Mouse (Mus musculus) forebrain, embryonic 15.5 days (tissue): ENCODE results near the gene Wnt3. TPM values are rescaled to one million over a fixed set of nuclear protein-coding genes. Genes with fewer than 3 reads are reported as not detected.

ENCODE experiments used
- ATAC-seq: fragments of 200-750 bp; cut with Nextera tagmentation; replicated peaks from 2 replicates; pipeline ENCODE4 v1.8.0; 2017; ENCODE audit warnings: mild to moderate bottlenecking, moderate TSS enrichment, moderate library complexity
- H3K27ac ChIP-seq: fragments of 300-500 bp; sonication (generic); replicated peaks from 2 replicates; pipeline ENCODE4 v1.5.1; 2015; ENCODE audit warnings: mild to moderate bottlenecking, inconsistent platforms
- H3K27me3 ChIP-seq: fragments of 300-500 bp; sonication (generic); 2 replicates; pipeline ENCODE4 v1.6.1; 2015; ENCODE audit warnings: inconsistent platforms
- H3K36me3 ChIP-seq: fragments of 300-500 bp; sonication (generic); 2 replicates; pipeline ENCODE4 v1.6.1; 2015; ENCODE audit warnings: mild to moderate bottlenecking, inconsistent platforms
- H3K4me1 ChIP-seq: fragments of 300-500 bp; sonication (generic); 2 replicates; pipeline ENCODE4 v1.6.1; 2015; ENCODE audit warnings: inconsistent platforms
- H3K4me2 ChIP-seq: fragments of 300-500 bp; sonication (generic); replicated peaks from 2 replicates; pipeline ENCODE4 v1.6.1; 2015; ENCODE audit warnings: mild to moderate bottlenecking, inconsistent platforms
- H3K4me3 ChIP-seq: fragments of 300-500 bp; sonication (generic); 2 replicates; pipeline ENCODE4 v1.5.1; 2015; ENCODE audit warnings: mild to moderate bottlenecking, inconsistent platforms
- H3K9ac ChIP-seq: fragments of 300-500 bp; sonication (generic); replicated peaks from 2 replicates; pipeline ENCODE4 v1.6.1; 2015; ENCODE audit warnings: mild to moderate bottlenecking, inconsistent platforms
- H3K9me3 ChIP-seq: fragments of 300-500 bp; sonication (generic); 2 replicates; pipeline ENCODE4 v1.6.1; 2016; ENCODE audit warnings: inconsistent platforms
- WGBS: fragments of 180-500 bp; shearing (Covaris S2); methylation state at CpG from one replicate; pipeline ENCODE4 v1.1.7; 2015; ENCODE audit warnings: mixed read lengths; 5-methylcytosine and 5-hydroxymethylcytosine counted together
- polyA plus RNA-seq: library from polyadenylated mRNA; unstranded; fragments of >200 nt; fragmentation: Nextera tagmentation; extraction: Ambion mirVana; gene quantifications from 2 replicates; pipeline ENCODE4 v1.2.1, GENCODE M21; 2015

The Wnt3 gene
- polyA plus RNA-seq = 4.2 and 5.3 TPM in 2 replicates

DNA sequence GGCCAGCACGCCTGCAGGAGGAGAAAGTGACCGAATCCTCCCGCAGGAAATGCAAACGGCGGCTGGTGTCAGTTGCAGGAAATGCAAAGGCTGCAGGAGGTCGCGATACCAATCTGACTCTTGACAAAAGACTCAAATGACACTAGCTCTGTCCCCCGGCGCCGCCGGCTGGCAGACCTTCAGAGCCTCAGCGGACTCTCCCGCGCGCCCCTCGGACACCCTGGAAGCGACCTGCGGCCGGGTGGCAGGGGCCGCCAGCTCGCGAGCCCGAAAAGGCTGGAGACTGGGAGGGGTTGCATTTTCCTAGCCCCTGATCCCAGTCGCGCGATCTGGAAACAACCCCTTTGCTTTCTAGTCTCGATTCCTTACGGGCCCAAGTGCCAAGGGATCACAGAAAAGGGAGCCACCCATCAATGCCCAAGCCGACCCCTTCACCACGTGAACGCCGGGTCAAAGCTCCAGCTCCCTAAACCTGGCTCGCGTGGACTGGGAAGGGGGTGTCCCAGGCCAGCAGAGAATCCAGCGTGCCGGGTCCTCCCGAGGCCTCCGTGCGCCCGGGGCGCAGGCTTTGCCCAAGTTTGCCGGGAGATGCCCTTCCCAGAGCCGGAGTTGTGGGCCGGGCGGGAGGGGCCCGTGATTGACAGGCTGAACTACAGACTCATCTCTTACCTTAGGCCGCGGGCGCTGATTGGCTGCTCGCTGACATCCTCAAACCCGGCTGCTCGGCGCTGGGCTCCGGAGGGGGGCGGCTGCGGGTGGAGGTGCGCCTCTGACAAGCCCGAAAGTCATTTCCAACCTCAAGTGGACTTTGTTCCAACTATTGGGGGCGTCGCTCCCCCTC is at the start of gene Wnt3:
Gene Wnt3, plus strand, starts transcription at position 764 of the 841 bp plus-strand sequence.
- Histone ChIP-seq H3K4me1 (peaks cover 21% of the 10 kb centered on the region), H3K9ac (0 out of 2 replicates have a peak within 1 kb of the TSS, but pooled peaks have one; percentile 23), H3K9me3 (no peaks in the 10 kb centered on the region), H3K4me2 (peak within 1 kb of the TSS; percentile 53), H3K36me3 (no peaks in the 10 kb centered on the region), H3K4me3 (peak within 1 kb of the TSS; percentile 40), H3K27ac (no peak within 1 kb of the TSS), H3K27me3 (peaks cover 79% of the 10 kb centered on the region)
- ATAC-seq = no peak
- WGBS = under 1% methylated on average over 60 of the region's 60 CpGs

GRCm38 (mm10) chr11:103724331-103724771 is 49.6 kb upstream of the Wnt3 start:
- H3K4me1 ChIP-seq = peaks cover 17% of the 10 kb centered on the region
- 65% methylated on average over 11 of the region's 11 CpGs for WGBS
- H3K9me3 ChIP-seq = no peaks in the 10 kb centered on the region
- no peak overlapping the region for H3K9ac ChIP-seq
- no peaks in the 10 kb centered on the region for H3K36me3 ChIP-seq
- no peak overlapping the region for H3K4me3 ChIP-seq
- H3K27ac ChIP-seq = no peak overlapping the region
- no peaks in the 10 kb centered on the region for H3K27me3 ChIP-seq
- no peak overlapping the region for H3K4me2 ChIP-seq
- ATAC-seq = no peak

- no peaks in the 10 kb centered on the region for H3K27me3 ChIP-seq
- no peak overlapping the region for H3K4me3 ChIP-seq
- no peak overlapping the region for H3K4me2 ChIP-seq
- 67% methylated on average over 9 of the region's 9 CpGs for WGBS
- ATAC-seq = no peak
- H3K27ac ChIP-seq = no peak overlapping the region
- peaks cover 6% of the 10 kb centered on the region; the same call in 1 of the 2 replicates for H3K4me1 ChIP-seq
- no peak overlapping the region for H3K9ac ChIP-seq
- H3K9me3 ChIP-seq = no peaks in the 10 kb centered on the region
- H3K36me3 ChIP-seq = no peaks in the 10 kb centered on the region
Observed at GRCm38 (mm10) chr11:103729282-103729985, 44.5 kb upstream of the Wnt3 start.

DNA sequence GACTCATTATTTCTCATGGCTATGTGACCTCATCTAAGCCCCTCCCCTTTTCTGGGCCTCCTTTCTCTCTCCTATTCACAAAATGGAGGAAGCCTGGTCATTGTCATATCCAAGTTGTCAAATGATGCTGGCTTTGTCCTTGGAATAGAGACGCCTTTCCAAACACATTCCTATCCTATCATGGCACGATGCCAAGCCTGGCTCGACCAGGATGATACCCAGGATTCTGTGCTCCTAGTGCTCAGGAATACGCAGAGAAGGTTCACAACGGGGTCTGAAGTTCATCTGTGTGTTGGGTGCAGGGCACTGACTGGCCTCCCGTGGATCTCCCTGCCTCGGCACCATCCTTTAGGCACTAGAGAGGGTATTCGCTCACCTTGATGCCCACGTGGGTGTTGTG is 42.4 kb upstream of the Wnt3 start:
- Histone ChIP-seq H3K4me1 (peaks cover 16% of the 10 kb centered on the region), H3K27ac (no peak overlapping the region), H3K4me3 (no peak overlapping the region), H3K9me3 (no peaks in the 10 kb centered on the region), H3K27me3 (0 out of 2 replicates have a peak, but pooled peaks cover 2% of the 10 kb centered on the region), H3K9ac (no peak overlapping the region), H3K4me2 (no peak overlapping the region), H3K36me3 (no peaks in the 10 kb centered on the region)
- no peak for ATAC-seq
- WGBS = 77% methylated on average over 9 of the region's 9 CpGs

GRCm38 (mm10) chr11:103732306-103732705 is 41.6 kb upstream of the Wnt3 start:
- no peaks in the 10 kb centered on the region for H3K9me3 ChIP-seq
- no peak overlapping the region for H3K4me3 ChIP-seq
- H3K27me3 ChIP-seq = 0 out of 2 replicates have a peak, but pooled peaks cover 2% of the 10 kb centered on the region
- no peaks in the 10 kb centered on the region for H3K36me3 ChIP-seq
- WGBS = 75% methylated on average over 7 of the region's 7 CpGs
- no peak for ATAC-seq
- peaks cover 16% of the 10 kb centered on the region for H3K4me1 ChIP-seq
- no peak overlapping the region for H3K9ac ChIP-seq
- no peak overlapping the region for H3K4me2 ChIP-seq
- H3K27ac ChIP-seq = no peak overlapping the region

DNA sequence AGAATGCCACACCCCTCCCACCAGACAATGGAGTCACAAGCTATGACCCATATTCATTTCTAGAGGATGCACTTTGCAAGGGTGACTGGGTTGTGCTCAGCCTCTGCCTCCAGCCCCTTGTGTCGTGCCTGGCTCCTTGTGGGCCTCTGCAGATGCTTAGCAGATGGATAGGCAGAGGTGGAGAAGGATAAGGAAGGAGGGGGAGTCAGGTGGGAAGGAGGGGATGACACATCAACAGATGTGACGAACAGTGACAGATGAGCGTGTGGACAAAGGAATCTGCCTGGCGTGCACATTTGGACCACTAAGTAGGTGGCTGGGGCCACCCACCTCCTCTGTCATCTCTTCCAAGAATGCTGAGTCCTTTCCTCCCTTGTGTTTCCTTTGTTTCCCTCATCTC is 40.9 kb upstream of the Wnt3 start:
- ATAC-seq = no peak
- H3K4me1 ChIP-seq = peaks cover 16% of the 10 kb centered on the region
- 0 out of 2 replicates have a peak, but pooled peaks cover 2% of the 10 kb centered on the region for H3K27me3 ChIP-seq
- no peak overlapping the region for H3K4me3 ChIP-seq
- 66% methylated on average over 4 of the region's 4 CpGs for WGBS
- no peak overlapping the region for H3K4me2 ChIP-seq
- no peaks in the 10 kb centered on the region for H3K36me3 ChIP-seq
- H3K9ac ChIP-seq = no peak overlapping the region
- no peak overlapping the region for H3K27ac ChIP-seq
- no peaks in the 10 kb centered on the region for H3K9me3 ChIP-seq

- WGBS = 88% methylated on average over 2 of the region's 2 CpGs
- Histone ChIP-seq H3K9ac (no peak overlapping the region), H3K9me3 (no peaks in the 10 kb centered on the region), H3K36me3 (no peaks in the 10 kb centered on the region), H3K4me3 (no peak overlapping the region), H3K4me1 (peaks cover 16% of the 10 kb centered on the region), H3K4me2 (no peak overlapping the region), H3K27me3 (0 out of 2 replicates have a peak, but pooled peaks cover 2% of the 10 kb centered on the region), H3K27ac (no peak overlapping the region)
- no peak for ATAC-seq
Observed at GRCm38 (mm10) chr11:103733961-103734360, 40.0 kb upstream of the Wnt3 start.

- no peak overlapping the region for H3K4me3 ChIP-seq
- 59% methylated on average over 5 of the region's 5 CpGs for WGBS
- H3K9me3 ChIP-seq = no peaks in the 10 kb centered on the region
- H3K27ac ChIP-seq = peak overlapping the region; percentile 43; the same call in 1 of the 2 replicates
- ATAC-seq = no peak
- peaks cover 16% of the 10 kb centered on the region for H3K4me1 ChIP-seq
- H3K4me2 ChIP-seq = no peak overlapping the region
- no peak overlapping the region for H3K9ac ChIP-seq
- 0 out of 2 replicates have a peak, but pooled peaks cover 2% of the 10 kb centered on the region for H3K27me3 ChIP-seq
- H3K36me3 ChIP-seq = no peaks in the 10 kb centered on the region
Observed at GRCm38 (mm10) chr11:103734411-103735045, 39.4 kb upstream of the Wnt3 start.

- 0 out of 2 replicates have a peak, but pooled peaks cover 2% of the 10 kb centered on the region for H3K27me3 ChIP-seq
- H3K27ac ChIP-seq = peak overlapping the region; percentile 43; the same call in 1 of the 2 replicates
- WGBS = 74% methylated on average over 19 of the region's 19 CpGs
- ATAC-seq = 0 out of 2 replicates have a peak, but pooled peaks have one; percentile 35
- H3K4me1 ChIP-seq = peaks cover 16% of the 10 kb centered on the region
- H3K9ac ChIP-seq = no peak overlapping the region
- no peak overlapping the region for H3K4me2 ChIP-seq
- H3K36me3 ChIP-seq = no peaks in the 10 kb centered on the region
- H3K9me3 ChIP-seq = no peaks in the 10 kb centered on the region
- no peak overlapping the region for H3K4me3 ChIP-seq
Observed at GRCm38 (mm10) chr11:103735046-103735781, 38.7 kb upstream of the Wnt3 start.

DNA sequence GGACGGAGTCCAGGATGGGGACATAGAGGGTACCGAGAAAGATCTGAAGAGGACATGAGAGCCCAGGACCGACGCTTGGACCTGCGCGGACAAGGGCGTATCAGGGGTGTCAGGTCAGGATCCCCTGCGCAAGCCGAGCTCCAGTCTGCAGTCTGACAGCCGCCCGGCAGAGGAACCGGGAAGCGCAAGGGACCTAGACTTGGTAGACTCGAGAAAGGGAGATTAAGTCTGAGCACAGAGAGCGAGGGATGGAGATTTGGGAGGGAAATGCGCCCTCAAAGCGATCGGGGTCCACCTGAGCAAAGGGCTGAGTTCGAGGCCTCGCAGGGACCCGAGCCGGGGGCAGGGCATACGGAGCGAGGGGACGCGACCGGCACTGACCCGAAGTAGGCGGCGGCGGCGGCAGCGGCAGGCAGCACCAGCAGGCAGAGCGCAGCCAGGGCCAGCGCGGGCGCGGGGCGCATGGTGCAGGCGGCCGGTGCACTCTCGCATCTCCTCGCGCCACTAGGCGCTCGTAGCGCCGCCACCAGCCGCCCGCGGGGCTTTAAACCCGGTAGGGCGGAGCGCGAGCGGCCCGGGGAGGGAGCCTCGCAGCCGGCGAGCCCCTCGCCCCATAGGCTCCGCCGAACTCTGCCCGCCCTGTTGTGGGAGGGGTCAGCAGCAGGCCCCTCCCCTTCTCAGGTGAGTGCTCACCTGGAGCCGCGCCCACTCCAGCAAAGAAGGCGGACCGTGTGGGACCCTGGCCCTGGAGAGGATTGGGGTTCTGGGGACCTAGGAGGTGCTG is 24.5 kb upstream of the Wnt3 start, which contains the start of gene Wnt9b:
Gene Wnt9b, minus strand, starts transcription at position 516 of the 784 bp plus-strand sequence.
- Histone ChIP-seq H3K4me2 (peak within 1 kb of the TSS; percentile 80), H3K27ac (no peak within 1 kb of the TSS), H3K9me3 (0 out of 2 replicates have a peak, but pooled peaks cover 3% of the 10 kb centered on the region), H3K4me1 (peaks cover 14% of the 10 kb centered on the region), H3K4me3 (peak within 1 kb of the TSS; percentile 42), H3K9ac (peak within 1 kb of the TSS; percentile 44), H3K27me3 (peaks cover 71% of the 10 kb centered on the region), H3K36me3 (no peaks in the 10 kb centered on the region)
- no peak for ATAC-seq
- WGBS = under 1% methylated on average over 68 of the region's 68 CpGs
